Mouse (Mus musculus): Measurements from ENCODE around the gene Arhgap27.

Gene Arhgap27

DNA sequence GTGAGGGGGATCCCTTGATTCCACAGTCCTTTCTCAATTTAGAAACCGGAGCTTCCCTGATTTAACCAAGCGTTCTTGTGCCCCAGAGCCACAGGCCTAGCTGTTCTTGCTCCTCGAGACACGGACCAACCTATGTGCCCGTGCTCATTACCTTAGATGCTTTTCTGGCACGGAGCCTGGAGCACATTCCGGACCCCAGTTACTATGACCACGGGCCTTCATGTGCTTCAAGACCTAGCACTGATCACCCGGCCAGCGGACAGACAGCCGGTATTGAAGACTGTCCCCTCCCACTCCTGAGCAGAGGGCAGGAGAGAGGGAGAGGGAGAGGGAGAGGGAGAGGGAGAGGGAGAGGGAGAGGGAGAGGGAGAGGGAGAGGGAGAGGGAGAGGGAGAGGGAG lies 8.2 kb downstream of the Arhgap27 start:
- peak; percentile 86 to 92 for DNase-seq

GRCm38 (mm10) chr11:103354033-103354432 lies 9.5 kb downstream of the Arhgap27 start:
- no peak for DNase-seq

DNA sequence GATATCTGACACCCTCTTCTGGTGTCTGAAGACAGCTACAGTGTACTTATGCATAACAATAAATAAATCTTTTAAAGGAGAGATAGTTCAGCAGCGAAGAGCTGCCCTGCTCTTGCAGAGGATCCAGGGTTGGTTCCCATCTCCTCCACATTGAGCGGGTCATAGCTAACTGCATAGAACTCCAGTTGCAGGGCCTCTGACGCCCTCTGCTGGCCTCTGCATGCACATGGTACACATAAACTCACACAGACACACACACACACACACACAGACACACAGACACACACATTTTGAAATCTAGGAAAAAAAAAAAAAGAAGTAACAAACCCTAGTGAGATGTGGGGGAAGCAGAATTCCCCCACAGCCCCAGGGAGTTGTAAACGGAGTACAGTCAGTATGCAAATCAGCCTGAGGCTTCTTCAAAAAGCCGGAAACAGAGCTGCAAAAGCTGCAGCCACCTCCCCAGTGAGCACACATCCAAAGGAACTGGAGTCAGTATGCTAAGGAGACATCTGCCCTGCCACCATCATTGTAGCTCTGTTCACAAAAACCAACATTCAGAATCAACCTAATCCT lies 11.2 kb downstream of the Arhgap27 start:
- DNase-seq: no peak

DNA sequence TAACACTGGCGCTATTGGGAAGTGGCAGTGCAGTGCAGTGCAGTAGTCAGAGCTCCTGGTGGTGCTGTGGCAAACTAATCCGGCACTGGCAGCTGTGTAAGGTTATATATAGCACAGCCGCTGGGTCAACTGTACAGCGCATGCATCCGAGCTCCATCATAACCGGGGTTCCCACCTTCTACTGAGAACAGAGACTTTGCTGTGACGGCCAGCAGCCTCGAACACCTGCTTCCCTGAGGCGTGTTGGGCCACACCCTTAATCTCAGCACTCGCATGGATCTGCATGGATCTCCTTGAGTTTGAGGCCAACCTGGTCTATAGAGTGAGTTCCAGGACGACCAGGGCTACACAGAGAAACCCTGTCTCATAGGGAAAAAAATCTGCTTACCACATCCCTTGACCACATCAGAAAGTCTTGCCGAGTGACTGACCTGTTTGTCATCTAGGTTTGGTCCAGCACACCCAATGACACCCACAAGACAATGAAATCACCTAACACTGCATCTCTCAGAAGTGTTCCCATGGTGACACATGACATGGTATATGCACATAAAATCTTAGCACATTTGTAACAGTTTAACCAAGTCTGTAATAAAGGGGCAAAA lies 12.7 kb downstream of the Arhgap27 start:
- DNase-seq: no peak

DNA sequence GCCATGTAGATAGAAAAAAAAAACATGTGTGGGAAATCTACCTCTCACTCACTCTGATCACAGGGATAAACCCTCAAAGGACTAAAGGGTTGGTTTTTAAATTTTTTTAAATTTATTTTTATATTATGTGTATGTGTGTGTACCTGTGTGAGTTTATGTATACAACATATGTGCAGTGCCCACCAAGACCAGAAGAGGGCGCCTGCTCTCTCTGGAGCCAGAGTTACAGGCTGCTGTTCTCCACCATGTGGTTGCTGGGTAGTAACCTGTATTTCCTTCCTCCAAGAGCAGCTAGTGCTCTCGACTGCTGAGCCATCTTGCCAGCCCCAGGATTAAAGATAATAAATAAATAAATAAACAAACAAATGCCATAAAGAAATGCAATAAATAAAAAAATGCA lies 13.8 kb downstream of the Arhgap27 start:
- no peak for DNase-seq

DNA sequence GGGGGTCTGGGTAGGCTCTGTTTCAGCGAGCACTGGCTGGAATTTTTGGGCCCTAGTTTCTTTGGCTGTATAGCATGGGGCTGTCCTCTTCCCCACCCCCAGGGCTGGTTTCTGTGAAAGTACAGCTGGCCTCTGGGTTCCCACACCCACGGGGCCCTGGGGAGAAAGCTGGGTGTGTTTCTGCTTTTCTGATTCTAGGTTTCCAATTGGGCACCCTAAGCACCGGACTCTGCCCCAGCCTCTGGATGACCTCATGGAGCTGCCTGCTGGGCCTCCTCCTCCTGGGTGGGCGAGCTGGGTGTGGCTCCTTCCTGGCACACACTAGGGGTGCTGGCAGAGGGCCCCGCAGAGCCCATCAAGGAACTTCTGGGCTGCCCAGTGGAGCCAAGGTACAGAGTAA lies 16.8 kb downstream of the Arhgap27 start:
- peak; percentile 90 to 94 for DNase-seq

GRCm38 (mm10) chr11:103346236-103346635 lies 17.3 kb downstream of the Arhgap27 start:
- DNase-seq: no peak

GRCm38 (mm10) chr11:103345408-103346091 lies 17.9 kb downstream of the Arhgap27 start:
- DNase-seq: no peak

GRCm38 (mm10) chr11:103344494-103345332 lies 18.8 kb downstream of the Arhgap27 start:
- DNase-seq: no peak

- DNase-seq: no peak
Observed at GRCm38 (mm10) chr11:103343881-103344280, 19.6 kb downstream of the Arhgap27 start.

GRCm38 (mm10) chr11:103343063-103343462 lies 20.4 kb downstream of the Arhgap27 start:
- no peak for DNase-seq

DNA sequence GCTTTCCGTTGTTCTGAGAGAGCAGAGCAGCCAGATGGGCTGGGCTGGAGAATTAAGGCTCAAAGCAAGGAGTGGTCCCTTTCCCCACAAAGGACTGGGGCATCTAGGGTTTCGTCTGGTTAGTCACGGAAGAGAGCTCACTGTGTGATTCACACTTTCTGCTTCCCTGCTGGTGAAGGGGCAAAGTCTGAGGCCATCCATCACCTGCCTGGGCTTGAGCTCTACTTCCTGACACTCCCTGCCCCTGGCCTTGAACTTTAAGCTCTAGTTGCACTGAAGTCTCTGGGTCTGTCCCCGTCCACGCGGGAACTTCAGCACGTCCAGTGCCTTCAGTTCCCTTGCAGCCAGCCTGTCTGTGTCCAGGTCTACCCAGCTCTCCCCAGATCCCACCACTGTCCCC lies 22.8 kb downstream of the Arhgap27 start:
- DNase-seq: peak; percentile 84 to 88

DNA sequence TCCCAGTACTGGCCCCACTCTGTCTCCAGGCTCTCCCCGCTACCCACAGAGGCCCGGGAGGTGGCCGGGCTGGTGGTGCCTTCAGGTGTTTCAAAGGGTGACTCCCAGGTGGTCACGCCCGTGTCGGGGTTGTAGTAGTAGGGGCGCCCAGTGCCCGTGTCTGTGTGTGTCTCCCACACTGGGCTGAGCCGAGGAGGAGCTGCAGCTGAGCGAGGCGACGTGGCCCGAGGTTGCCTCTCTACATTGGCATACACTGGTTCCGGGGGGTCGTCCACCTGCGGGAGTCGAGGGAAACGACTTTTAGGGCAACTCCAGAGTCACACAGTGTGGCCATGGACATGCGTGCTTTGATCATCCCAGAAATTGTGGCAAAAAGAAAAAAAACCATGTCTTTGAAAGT lies 23.4 kb downstream of the Arhgap27 start:
- DNase-seq: no peak

DNA sequence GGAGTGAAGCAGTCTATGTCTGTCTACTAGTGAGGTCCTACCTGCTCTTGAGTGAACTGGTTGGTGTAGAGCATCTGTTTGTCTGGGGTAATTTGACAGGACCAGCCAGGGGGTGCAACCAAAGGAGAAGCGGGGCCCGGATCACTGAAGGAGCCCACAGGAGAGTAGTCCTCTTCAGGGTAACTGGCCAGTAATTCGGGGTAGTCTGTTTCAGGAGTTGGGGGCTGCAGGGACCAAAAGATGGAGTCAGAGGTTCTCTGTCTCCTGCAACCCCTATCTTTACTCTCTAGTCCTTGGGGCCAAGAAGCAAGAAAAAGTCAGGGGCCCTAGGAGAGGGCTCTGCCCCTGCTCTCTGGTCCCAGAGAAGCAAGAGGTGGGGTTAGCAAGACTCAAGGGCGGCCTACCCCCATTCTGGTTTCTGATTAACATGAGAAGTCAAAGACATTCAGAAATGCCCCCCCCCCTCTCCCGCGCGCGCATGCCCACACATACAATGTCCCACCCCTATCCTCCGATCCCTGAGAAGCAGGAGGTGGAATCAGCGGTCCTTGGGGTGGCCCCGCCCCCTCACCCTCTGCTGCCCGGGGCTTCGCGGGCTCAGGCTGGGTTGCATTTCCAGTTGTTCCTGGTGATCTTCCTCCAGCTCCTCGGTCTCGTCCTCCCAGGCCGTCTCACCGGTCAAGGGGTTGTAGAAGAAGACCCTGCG lies 23.9 kb downstream of the Arhgap27 start:
- DNase-seq: peak; percentile 85 to 86

DNA sequence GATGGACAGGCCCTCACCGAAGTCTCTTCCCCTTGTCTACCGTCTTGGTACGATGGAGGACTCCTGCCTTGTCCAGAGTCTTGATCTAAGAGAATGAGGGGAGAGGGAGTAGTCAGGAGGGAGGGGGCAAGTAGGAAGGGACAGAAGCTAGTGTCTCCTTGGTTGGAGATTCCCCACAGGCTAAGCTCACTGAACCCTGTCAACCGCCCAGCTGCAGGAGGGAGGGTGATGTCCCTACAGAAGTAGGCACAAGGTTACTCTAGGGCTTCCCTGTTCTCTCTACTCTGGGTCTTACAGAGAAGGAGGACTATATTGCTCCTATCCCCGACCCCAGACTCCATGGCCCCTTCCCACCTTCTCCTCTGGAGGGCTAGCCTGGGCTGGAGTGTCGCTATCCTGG lies 24.8 kb downstream of the Arhgap27 start:
- peak in 1 of 2 experiments; percentile 76 for DNase-seq

DNA sequence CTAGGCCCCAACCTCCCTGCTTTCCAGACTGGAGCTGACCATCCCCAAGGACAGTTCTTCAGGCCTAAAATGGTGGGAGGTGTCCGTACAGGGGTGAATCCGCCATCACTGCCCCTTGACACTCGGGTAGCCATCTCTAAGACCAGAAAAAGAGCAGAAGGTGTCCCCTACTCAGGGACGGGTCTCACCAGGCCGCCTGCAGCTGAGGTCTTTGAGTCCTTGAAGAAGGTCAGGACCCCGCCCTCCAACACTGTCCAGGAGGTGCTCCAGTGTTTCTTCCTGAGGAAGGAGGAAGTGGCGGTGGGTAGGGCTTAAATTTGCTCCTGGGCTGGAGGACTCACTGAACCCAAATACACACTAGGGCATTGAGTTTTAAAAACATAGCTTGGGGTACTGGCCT lies 25.4 kb downstream of the Arhgap27 start:
- no peak for DNase-seq

DNA sequence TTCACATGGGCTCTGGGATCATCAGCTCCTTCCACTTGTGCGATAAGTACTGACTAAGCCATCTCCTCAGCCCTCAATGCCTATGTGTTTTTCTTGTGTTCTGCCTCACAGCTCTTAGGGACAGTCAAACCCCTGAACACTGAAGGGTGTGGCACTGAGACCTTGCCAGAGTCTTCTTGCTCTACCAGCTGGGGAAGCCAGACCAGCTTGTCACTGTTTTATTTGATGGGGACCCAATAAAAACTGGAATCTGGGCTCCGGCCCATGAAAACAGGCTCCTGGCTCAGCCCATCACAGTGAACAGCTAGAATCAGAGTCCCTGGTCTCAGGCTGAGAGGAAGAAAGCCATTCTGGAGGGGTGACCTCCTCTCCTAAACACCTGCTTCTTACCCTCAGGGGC lies 26.3 kb downstream of the Arhgap27 start:
- DNase-seq: no peak

- DNase-seq: peak; percentile 75 to 78
Observed at GRCm38 (mm10) chr11:103335561-103335960, 27.9 kb downstream of the Arhgap27 start.

DNA sequence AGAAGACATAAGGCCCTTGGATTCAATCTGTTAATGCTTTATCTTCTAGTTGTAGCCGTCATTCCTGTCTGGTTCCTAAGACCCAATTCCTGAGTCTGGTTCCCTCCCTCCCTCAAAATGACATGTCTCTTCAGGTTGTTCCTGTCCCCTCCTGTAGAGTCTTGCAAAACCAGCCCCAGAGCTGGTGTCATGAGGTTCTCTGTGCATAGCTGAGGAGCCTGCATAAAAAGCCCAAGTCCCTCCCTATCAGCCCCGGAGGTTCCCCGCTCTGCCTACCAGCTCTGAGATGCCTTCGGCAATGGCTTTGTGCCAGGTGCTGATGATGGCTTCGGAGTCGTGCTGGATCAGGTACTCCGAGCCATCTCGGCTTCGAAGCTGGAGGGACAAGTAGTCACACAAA lies 28.6 kb downstream of the Arhgap27 start:
- DNase-seq: no peak

GRCm38 (mm10) chr11:103333719-103334398 lies 29.6 kb downstream of the Arhgap27 start:
- peak in 1 of 2 experiments; percentile 55 for DNase-seq

DNA sequence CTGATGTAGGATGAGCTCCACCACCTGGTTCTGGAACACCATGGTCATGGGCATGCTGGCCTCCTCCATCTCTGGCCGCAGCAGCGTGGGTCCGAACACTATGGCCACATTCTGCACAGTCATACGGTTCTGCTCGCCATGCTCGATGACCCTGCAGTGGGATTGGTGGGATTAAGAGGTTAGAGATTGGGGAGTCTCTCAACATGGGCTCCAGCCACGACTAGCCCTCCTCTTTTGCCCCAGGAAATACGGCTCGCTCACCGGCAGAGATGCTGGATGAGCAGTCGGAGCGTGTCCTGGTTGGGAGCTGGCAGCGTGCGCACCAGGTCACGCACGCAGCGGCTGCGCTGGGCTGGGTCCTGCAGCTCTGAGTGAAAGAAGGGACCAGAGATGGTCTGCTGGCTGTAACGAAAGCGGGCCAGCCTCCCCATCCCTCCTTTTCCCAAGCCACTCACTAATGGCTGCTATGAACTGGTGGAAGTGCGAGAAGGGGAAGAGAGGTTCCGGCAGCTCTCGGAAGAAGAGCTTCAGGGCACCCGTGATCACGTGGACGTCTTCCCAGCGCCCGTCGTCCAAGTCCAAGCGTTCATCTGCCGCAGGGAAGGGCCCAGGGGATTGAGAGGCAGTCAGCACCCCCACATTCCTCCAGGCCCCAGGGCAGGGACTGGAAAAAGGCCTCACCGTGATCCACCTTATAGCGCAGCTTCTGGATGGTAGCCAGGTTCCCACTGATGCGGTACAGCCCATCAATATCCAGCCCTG lies 30.4 kb downstream of the Arhgap27 start:
- DNase-seq: no peak
